Mouse (Mus musculus) brain, embryonic 14.5 days (tissue): ENCODE data around the gene Glis3.

Experiments
- CTCF ChIP-seq: fragments of 200-500 bp; IDR thresholded peaks from 2 replicates; pipeline ENCODE4 v1.5.1; 2012; ENCODE audit warnings: inconsistent platforms, mild to moderate bottlenecking, moderate library complexity, borderline replicate concordance; ENCODE audit not compliant: insufficient read depth, insufficient read length; ENCODE audit errors: extremely low read depth
- POLR2A ChIP-seq: fragments of 200-500 bp; IDR thresholded peaks from 2 replicates; pipeline ENCODE4 v1.6.1; 2012; ENCODE audit warnings: mild to moderate bottlenecking, inconsistent platforms, borderline replicate concordance; ENCODE audit not compliant: poor library complexity, insufficient read depth, insufficient read length, severe bottlenecking; ENCODE audit errors: extremely low read depth

DNA sequence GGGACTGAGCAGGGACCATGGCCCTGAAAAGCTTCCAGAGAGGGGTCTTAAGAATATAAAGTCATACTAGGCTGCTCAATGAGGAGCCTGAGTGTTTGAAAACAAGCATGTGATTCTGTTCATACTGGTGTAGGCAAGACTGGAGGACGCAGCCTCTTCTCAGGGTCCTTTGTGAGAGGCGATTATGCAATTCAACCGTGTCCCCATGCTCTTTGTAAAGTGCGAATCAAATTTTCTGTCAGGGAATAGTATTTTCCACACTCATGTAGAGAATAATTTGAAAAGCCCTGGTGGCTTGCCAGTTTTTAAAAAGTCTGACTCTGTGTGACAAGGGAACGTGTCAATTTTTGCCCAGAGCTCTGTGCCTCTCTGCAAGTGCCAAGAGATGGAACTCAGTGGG lies 71.1 kb downstream of the Glis3 start:
- TF ChIP-seq CTCF (no peak), POLR2A (no peak)
